Mouse (Mus musculus) v-Abl transformed pro-B cells (cell line): ENCODE measurements around the gene Efnb3.
"Not testable (repeated sequence)": the region's sequence is repeated elsewhere in the genome, so short reads cannot be mapped to it uniquely, and the experiment has no call there.

Experiments
- in situ Hi-C, 2 experiments: fragments of 400-800 bp; cut with MboI; formaldehyde crosslinking; loops; one replicate each; pipeline ENCODE4 v1.15.1; 2025; ENCODE audit not compliant: unreplicated experiment in 2 of 2

Gene Efnb3

DNA sequence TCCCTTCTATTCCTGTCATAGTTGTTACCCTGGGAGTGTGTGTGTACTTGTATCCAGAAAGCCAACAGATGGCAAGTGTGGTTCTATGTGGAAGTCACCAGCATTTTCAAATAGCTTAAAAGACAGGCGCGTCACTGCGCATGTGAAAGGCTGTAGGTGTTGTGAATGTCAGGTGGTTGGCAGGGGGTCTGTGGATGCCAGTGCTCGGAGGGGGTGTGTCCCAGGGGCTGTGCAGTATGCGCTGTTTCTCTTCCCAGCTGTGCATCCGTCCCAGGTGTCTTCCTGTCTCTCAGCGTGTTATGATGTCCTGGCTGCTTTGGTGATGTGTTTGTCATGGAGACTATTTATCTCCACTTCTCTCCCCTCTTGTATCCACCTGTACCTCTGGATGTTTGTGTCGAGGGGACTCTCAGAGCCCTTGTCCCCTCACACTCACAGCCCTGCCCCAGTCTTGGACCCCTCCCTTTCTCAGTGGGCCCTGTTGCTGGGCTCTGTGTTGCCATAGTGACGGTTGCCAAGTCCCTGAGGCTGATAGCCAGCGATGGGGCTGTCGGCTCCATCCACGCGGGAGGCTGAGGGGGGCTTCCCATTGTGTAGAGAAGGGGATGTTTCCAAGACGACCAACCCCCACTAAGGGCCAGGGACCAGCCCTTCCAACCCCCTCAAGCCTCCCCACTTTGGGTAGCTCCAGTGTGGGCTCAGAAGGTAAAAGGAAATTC lies 7.2 kb downstream of the Efnb3 start:
- in situ Hi-C loops = no loop called here

DNA sequence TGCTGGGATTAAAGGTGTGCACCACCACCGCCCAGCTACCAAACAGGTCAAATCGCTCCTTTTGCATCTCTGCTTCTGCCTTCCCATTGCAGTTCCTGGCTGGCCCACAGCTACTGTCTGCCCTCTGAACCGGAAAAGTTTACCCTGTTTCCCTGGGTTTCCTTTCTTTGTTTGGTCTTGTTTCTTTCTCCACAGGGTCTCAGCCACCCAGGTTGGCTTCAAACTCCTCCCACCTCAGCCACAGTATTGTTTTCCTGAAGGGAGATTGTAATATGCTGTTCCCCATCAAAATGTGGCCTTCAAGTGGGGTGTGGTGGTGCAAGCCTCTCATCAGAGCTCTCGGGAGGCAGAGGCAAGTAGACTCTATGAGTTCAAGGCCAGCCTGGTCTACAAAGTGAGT lies 8.7 kb downstream of the Efnb3 start:
- in situ Hi-C loops = no loop called here

- in situ Hi-C loops = no loop called here
These were observed 10.8 kb downstream of the Efnb3 start, which contains the start of gene Dnah2 for GRCm38 (mm10) chr11:69549060-69549656. Gene Dnah2 (minus strand): TSS chr11:69549110.

DNA sequence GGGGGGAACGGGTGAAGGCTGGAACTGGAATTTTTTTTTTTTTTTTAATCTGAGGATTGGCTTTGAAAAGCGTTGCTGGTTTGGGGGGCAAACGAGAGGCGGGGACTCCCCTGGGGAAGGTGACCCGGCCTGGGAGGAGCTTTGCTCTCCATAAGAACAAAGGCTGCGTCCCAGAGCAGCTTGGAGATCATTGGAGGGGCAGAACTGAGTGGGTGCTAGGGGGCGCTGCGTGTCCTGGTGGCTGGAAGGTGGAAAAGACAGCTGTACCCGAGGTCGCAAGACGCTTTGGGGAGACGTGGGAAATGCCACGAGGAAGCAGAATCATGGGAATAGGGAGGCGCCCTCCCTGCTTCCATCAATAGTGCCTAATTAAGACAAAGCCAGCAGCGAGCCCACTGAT lies 12.9 kb downstream of the Efnb3 start:
- in situ Hi-C loops = no loop called here

- in situ Hi-C loops = no loop called here
These were observed 13.5 kb downstream of the Efnb3 start for GRCm38 (mm10) chr11:69546423-69547053.

DNA sequence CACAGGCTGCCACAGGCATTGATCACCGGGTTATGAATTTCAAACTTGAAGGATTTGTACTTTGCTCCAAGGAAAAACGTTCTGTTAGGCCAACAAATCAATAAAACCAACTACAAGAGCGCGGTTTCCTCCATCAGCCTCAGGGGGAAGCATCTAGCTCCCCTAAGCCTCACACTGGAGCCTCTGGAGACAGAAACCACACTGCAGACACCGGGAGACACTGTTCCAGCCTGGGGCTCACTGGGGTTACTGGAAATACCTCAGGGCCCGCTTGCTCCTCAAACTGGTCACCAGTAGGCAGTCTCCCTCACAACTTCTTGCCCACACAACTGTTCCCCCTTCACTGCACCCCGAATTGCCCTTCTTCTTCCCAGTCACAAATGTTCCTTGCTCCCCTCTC lies 14.0 kb downstream of the Efnb3 start:
- in situ Hi-C loops = no loop called here

DNA sequence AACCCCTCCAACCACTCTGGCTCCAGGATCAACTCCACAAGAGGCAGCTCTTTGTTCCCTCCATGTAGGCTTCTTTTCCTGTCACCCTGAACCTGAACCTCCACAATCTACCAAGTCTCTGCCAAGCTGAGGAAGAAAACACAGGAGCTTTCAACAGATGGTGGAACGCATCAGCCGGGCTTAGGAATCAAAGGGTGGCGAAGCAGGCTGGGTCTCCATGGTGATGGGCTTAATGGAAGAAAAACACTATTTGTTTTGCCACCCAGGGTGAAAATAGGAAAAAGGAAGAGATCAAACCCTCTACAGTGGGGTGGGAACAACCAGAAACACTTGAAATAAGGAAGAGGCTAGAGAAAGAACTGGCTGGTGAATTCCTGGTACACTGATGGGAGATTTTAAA lies 16.4 kb downstream of the Efnb3 start:
- in situ Hi-C loops = no loop called here

- in situ Hi-C loops = not testable (repeated sequence)
These were observed 18.3 kb downstream of the Efnb3 start for GRCm38 (mm10) chr11:69541741-69542140.

- in situ Hi-C loops = no loop called here
These were observed 19.3 kb downstream of the Efnb3 start for GRCm38 (mm10) chr11:69540700-69541099.

- in situ Hi-C loops = loop anchor here in 1 of 2 experiments (5.0 kb wide), 1 partner anchor 87 kb away; the partner anchor contains the start of gene Sat2
These were observed 25.0 kb downstream of the Efnb3 start for GRCm38 (mm10) chr11:69534990-69535389.

DNA sequence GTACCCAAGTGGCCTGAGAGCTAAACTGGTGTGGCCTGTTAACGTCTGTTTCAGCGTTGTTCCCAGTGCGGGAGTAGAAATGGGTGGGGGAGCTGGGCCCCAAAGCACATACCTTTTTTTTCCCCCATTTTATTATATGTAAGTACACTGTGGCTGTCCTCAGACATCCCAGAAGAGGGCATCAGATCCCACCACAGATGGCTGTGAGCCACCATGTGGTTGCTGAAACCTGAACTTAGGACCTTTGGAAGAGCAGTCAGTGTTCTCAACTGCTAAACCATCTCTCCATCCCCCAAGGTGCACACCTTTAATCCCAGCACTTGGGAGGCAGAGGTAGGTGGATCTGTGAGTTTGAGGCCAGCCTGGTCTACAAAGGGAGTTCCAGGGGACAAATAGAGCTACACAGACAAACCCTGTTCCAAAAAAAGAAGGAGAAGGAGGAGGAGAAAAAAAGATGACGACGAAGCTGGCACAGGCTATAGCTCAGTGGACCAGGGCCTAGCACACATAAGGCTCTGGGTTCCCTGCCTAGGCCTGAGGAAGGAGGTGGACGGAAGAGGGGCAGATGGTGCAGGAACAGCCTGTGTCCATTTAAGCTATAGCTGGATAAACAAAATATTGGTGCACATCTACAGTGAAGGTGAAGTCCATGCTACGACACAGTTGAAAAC lies 27.4 kb downstream of the Efnb3 start:
- in situ Hi-C loops = loop anchor here in 1 of 2 experiments (5.0 kb wide), 1 partner anchor 90 kb away; the partner anchor contains the start of gene Sat2

DNA sequence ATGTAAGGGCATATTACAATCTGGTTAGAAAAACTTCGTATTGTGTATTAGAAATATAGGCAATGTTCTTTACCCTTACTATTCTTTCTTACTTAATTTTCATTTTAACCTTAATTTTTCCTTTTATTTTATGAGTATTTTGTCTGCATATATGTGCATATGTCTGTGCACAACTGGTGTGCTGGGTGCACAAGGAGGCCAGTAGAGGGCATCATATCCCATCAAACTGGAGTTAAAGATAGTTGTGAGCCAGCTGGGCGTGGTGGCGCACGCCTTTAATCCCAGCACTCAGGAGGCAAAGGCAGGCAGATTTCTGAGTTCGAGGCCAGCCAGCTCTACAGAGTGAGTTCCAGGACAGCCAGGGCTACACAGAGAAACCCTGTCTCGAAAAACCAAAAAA lies 29.2 kb downstream of the Efnb3 start:
- in situ Hi-C loops = loop anchor here in 1 of 2 experiments (5.0 kb wide), 1 partner anchor 92 kb away; the partner anchor contains the start of gene Sat2

- in situ Hi-C loops = loop anchor here in 1 of 2 experiments (5.0 kb wide), 1 partner anchor 92 kb away; the partner anchor contains the start of gene Sat2
These were observed 29.7 kb downstream of the Efnb3 start for GRCm38 (mm10) chr11:69530281-69530680.

DNA sequence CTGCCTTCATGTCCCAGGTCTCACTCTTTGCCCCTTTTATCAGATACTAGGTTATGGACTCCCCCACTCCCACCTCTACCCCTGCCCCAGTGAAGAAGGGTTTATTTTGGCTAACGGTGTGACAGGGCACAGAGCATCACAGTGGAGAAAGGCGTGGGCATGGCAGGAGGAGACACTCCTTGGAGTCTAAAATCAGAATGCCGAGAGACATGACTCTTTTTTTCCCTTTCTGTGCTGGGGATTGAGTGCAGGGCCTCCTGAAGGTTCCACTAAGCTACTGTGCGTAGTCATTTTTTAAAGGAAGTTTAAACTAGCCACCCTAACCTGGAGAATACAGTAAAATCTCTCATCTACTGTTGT lies 32.0 kb downstream of the Efnb3 start:
- in situ Hi-C loops = no loop called here

DNA sequence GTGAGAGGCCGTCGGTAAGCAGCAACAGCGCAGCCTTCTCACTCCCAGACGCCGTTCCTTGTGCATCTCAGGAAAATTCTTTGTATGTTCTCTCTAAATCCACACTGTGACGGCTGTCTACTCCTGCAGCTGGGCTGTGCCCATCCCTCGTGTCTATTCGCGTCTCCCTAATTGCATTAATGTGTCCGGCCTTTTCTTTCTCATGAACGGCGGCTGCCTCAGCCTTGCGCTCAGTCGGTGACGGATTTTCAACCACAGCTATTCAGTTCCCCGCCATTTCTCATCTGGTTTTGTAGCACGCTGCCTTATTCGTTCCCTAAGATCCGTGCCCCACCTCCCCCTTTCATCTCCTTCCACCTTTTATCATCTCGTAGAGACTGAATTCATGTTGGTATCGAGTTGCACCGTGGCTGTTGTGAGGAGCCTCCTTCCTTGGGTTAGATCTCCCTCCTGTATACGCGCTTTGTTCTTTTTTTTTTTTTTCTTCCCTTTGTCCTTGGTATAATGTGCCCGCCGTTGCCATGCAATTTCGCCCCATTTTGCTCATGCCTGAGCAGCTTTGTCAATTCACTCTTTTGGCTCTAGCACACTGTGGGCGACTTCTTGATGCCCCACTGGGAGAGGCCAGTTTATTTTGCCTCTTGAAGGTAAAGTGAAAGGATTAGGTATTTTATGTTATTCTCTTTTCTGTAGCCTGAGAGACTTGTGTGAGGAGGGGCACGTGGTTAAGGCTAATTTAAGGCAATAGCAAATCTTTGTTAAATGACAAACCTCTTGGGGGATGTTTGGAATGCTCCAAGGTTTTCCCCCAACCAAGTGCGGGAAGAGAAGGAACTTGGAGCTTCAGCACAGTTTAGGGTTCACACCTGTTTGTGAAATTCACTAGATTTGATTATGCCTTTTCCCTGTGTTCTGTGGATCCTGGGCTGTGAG lies 32.6 kb downstream of the Efnb3 start:
- in situ Hi-C loops = no loop called here

GRCm38 (mm10) chr11:69526631-69527030 lies 33.4 kb downstream of the Efnb3 start:
- in situ Hi-C loops = no loop called here

DNA sequence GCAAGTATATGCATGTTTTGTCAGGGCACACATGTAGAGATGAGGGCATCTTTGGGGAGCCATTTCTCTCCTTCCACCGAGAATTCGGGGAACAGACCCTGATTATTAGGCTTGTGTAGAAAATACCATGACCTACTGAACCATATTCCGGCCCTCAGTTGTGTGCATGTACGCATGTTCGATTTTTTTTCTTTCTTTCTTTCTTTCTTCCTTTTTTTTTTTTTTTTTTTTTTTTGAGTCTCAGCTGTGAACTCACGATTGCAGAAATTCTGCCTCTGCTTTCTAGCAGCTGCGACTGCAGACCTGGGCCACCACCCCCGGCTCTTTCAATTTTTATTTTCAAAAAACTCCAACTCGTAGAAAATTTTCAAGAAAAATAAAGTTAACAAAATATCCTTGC lies 34.3 kb downstream of the Efnb3 start:
- in situ Hi-C loops = no loop called here

- in situ Hi-C loops = no loop called here
These were observed 36.4 kb downstream of the Efnb3 start for GRCm38 (mm10) chr11:69523651-69524050.

- in situ Hi-C loops = no loop called here
These were observed 38.4 kb downstream of the Efnb3 start for GRCm38 (mm10) chr11:69521526-69522149.
